Comparison of ENCODE assay signal across 9 mouse cellular contexts in the genomic region with DNA sequence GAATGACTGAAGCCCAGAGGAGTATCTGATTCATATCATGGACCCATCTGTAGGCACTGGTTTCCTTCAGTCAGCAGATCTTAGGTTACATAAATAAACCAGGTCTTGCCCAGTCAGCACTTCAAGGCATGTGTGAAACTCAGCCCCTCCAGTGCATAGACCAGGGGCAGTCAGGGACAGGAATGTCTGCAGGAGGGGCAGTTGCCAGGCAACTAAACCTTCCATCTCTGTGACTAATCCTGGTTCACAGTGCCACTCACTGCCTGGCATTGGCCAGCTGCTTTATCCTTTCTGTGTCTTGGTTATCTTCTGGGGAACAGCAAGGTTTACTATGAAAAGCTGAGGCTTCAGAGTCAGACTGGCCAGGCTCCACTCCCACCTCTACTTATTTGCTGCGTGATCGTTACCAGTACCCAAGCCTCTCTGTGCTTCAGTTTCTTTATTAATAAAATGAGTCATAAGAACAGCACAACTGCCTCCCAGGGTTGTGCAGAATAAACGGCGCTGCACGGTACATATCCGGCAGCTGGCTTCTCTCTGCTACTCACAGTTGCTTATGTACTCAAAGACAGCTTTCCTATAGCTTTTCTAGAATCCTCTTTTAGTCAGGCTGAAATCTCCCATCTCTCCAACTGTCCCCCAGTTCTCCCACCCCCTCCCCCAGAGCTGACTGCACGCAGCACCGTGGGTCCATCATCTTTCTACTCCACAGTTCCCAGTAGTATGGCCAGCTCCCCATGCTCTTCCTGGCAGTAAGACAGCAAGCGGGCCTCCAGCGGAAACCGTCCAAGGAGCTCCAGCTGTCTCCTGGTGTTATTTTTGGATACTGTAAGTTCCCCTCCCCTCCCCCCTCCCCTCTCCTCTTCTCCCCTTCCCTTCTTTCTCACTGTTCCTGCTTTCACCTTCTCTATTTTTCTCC. TPM values are rescaled to one million over a fixed set of nuclear protein-coding genes. Genes with fewer than 3 reads are reported as not detected.
DNase-seq lines count a peak whose midpoint lies in the region; ATAC-seq and TF ChIP-seq lines count a peak whose summit lies in the region.
"Had no signal": no experiment of that assay in that cellular context is flagged by ENCODE, and none has a peak within 500 bp of the region (broad histone marks: within the 10 kb centered on the region; RNA-seq: fewer than 3 reads in every experiment).

No protein-coding gene starts in this region.

- no peak for TF ChIP-seq CTCF in hindbrain, postnatal 0 days (IDR thresholded peaks at IDR 0.05; ENCODE audit: low read depth)

- H3K27me3 ChIP-seq in hindbrain, postnatal 0 days (ENCODE audit: insufficient read depth, low read length) = no peaks in the 10 kb centered on the region
- H3K27me3 ChIP-seq in stomach, embryonic 15.5 days (replicated peaks) = peaks cover 2% of the 10 kb centered on the region; the same call in 1 of the 2 replicates

- no peaks in the 10 kb centered on the region for H3K36me3 ChIP-seq in hindbrain, postnatal 0 days (ENCODE audit: insufficient read depth, low read length)
- no peaks in the 10 kb centered on the region for H3K36me3 ChIP-seq in stomach, embryonic 15.5 days

- WGBS in hindbrain, postnatal 0 days = 40% methylated on average over 11 of the region's 11 CpGs
- WGBS in stomach, embryonic 15.5 days = 39% methylated on average over 11 of the region's 11 CpGs

- ATAC-seq in hindbrain, postnatal 0 days = 0 out of 2 replicates have a peak, but pooled peaks have one; percentile 16
- ATAC-seq in stomach, embryonic 15.5 days (ENCODE audit: insufficient read depth, low FRiP score, low read depth) = peak; percentile 52
- ATAC-seq in megakaryocyte, adult 5-6 weeks (ENCODE audit: poor library complexity, severe bottlenecking) = no peak
- no peak for ATAC-seq in cerebellum, adult (ENCODE audit: insufficient number of reproducible peaks, low FRiP score, low TSS enrichment)

- H3K9me3 ChIP-seq in hindbrain, postnatal 0 days (ENCODE audit: low read length) = no peaks in the 10 kb centered on the region
- no peaks in the 10 kb centered on the region for H3K9me3 ChIP-seq in stomach, embryonic 15.5 days

- H3K4me2 ChIP-seq in hindbrain, postnatal 0 days (ENCODE audit: low read depth, low read length) = 0 out of 2 replicates have a peak overlapping the region, but pooled peaks have one; percentile 5
- peak overlapping the region; percentile 23 for H3K4me2 ChIP-seq in stomach, embryonic 15.5 days

- H3K27ac ChIP-seq in hindbrain, postnatal 0 days = peak overlapping the region; percentile 34; the same call in 1 of the 2 replicates
- H3K27ac ChIP-seq in stomach, embryonic 15.5 days = peak overlapping the region; percentile 93

- H3K9ac ChIP-seq in hindbrain, postnatal 0 days (replicated peaks; ENCODE audit: low read length) = no peak overlapping the region; the same call in 1 of the 2 replicates
- H3K9ac ChIP-seq in stomach, embryonic 15.5 days = no peak overlapping the region

- DNase-seq in testis, postnatal 10 days (ENCODE audit: low spot score) = peak; percentile 60
- no peak for DNase-seq in testis, postnatal 14 days (ENCODE audit: low spot score)
- peak; percentile 77 for DNase-seq in gastrocnemius, adult 18-20 months (ENCODE audit: low spot score)
- DNase-seq in hindbrain, postnatal 0 days (ENCODE audit: low spot score) = peak; percentile 30
- peak; percentile 74 for DNase-seq in lung, postnatal 10 days

- no peak overlapping the region for H3K4me3 ChIP-seq in hindbrain, postnatal 0 days (ENCODE audit: low read length)
- no peak overlapping the region for H3K4me3 ChIP-seq in stomach, embryonic 15.5 days (replicated peaks)

- peaks cover 12% of the 10 kb centered on the region; the same call in 1 of the 2 replicates for H3K4me1 ChIP-seq in hindbrain, postnatal 0 days (ENCODE audit: insufficient read depth, low read length)
- H3K4me1 ChIP-seq in stomach, embryonic 15.5 days = peaks cover 29% of the 10 kb centered on the region

RNA-seq across cellular contexts. Expression of gene Ccdc86, which starts 3.2 kb away (rescaled TPM):
- 10 to 100 TPM; 12.6 to 14.5 TPM for total RNA-seq in gastrocnemius, adult 18-20 months (2021)
- 5.3 and 5.4 TPM in 2 replicates for total RNA-seq in hindbrain, postnatal 0 days (2014; rRNA removed)
- 14.2 and 15.1 TPM in 2 replicates for polyA plus RNA-seq in hindbrain, postnatal 0 days (2015; fragmentation: Nextera tagmentation; extraction: Ambion mirVana)
- 26.1 and 27.9 TPM in 2 replicates for polyA plus RNA-seq in stomach, embryonic 15.5 days (2015; fragmentation: Nextera tagmentation; extraction: Ambion mirVana)
- total RNA-seq in megakaryocyte, adult 5-6 weeks (2015) = 11.1 and 11.3 TPM in 2 replicates
- 10.8 and 16.7 TPM in 2 replicates for total RNA-seq in megakaryocyte, adult 5-6 weeks (2017)

RNA-seq across cellular contexts. Expression of gene Ptgdr2, which starts 15.3 kb away (rescaled TPM):
- total RNA-seq in gastrocnemius, adult 18-20 months (2021) = not detected
- 0.47 and 1.1 TPM in 2 replicates for total RNA-seq in hindbrain, postnatal 0 days (2014; rRNA removed)
- 0.11 and 0.16 TPM in 2 replicates for polyA plus RNA-seq in hindbrain, postnatal 0 days (2015; fragmentation: Nextera tagmentation; extraction: Ambion mirVana)
- 0.08 TPM in 1 of 2 replicates, not detected in the other for polyA plus RNA-seq in stomach, embryonic 15.5 days (2015; fragmentation: Nextera tagmentation; extraction: Ambion mirVana)
- 0.21 TPM in 1 of 2 replicates, not detected in the other for total RNA-seq in megakaryocyte, adult 5-6 weeks (2015)
- 0.07 and 0.20 TPM in 2 replicates for total RNA-seq in megakaryocyte, adult 5-6 weeks (2017)
- total RNA-seq: liver, adult 2 months had no signal
- polyA plus RNA-seq: liver, adult 2 months had no signal

RNA-seq across cellular contexts. Expression of gene Ms4a10, which starts 22.2 kb away (rescaled TPM):
- total RNA-seq in gastrocnemius, adult 18-20 months (2021) = not detected
- total RNA-seq in hindbrain, postnatal 0 days (2014; rRNA removed) = not detected in 2 replicates
- polyA plus RNA-seq in hindbrain, postnatal 0 days (2015; fragmentation: Nextera tagmentation; extraction: Ambion mirVana) = not detected in 2 replicates
- 6.4 and 7.0 TPM in 2 replicates for polyA plus RNA-seq in stomach, embryonic 15.5 days (2015; fragmentation: Nextera tagmentation; extraction: Ambion mirVana)
- not detected in 2 replicates for total RNA-seq in megakaryocyte, adult 5-6 weeks (2015)
- not detected in 2 replicates for total RNA-seq in megakaryocyte, adult 5-6 weeks (2017)
- total RNA-seq: liver, adult 2 months had no signal
- polyA plus RNA-seq: liver, adult 2 months had no signal

RNA-seq across cellular contexts. Expression of gene Zp1, which starts 31.8 kb away (rescaled TPM):
- total RNA-seq in gastrocnemius, adult 18-20 months (2021) = not detected
- 1.2 TPM in 1 of 2 replicates, not detected in the other for total RNA-seq in hindbrain, postnatal 0 days (2014; rRNA removed)
- polyA plus RNA-seq in hindbrain, postnatal 0 days (2015; fragmentation: Nextera tagmentation; extraction: Ambion mirVana) = 0.50 and 0.60 TPM in 2 replicates
- not detected in 2 replicates for polyA plus RNA-seq in stomach, embryonic 15.5 days (2015; fragmentation: Nextera tagmentation; extraction: Ambion mirVana)
- total RNA-seq in megakaryocyte, adult 5-6 weeks (2015) = not detected in 2 replicates
- total RNA-seq in megakaryocyte, adult 5-6 weeks (2017) = not detected in 2 replicates
- total RNA-seq: liver, adult 2 months had no signal
- polyA plus RNA-seq: liver, adult 2 months had no signal

RNA-seq across cellular contexts. Expression of gene Ms4a15, which starts 40.8 kb away (rescaled TPM):
- not detected for total RNA-seq in gastrocnemius, adult 18-20 months (2021)
- total RNA-seq in hindbrain, postnatal 0 days (2014; rRNA removed) = not detected in 2 replicates
- polyA plus RNA-seq in hindbrain, postnatal 0 days (2015; fragmentation: Nextera tagmentation; extraction: Ambion mirVana) = not detected in 2 replicates
- polyA plus RNA-seq in stomach, embryonic 15.5 days (2015; fragmentation: Nextera tagmentation; extraction: Ambion mirVana) = 0.10 TPM in 1 of 2 replicates, not detected in the other
- not detected in 2 replicates for total RNA-seq in megakaryocyte, adult 5-6 weeks (2015)
- not detected in 2 replicates for total RNA-seq in megakaryocyte, adult 5-6 weeks (2017)
- total RNA-seq: liver, adult 2 months had no signal
- polyA plus RNA-seq: liver, adult 2 months had no signal

Comparison
In these comparisons a context has a peak if more than half of its experiments do, and no peak if none do; other contexts are left out.
1. ATAC-seq: peak in hindbrain, postnatal 0 days (single experiment) and stomach, embryonic 15.5 days (single experiment); none in megakaryocyte, adult 5-6 weeks (single experiment) and cerebellum, adult (single experiment).